8 mouse cellular contexts compared by ENCODE assay signal in genomic region chr11:97399958-97400710, GRCm38 (mm10). TPM values are rescaled to one million over a fixed set of nuclear protein-coding genes. Genes with fewer than 3 reads are reported as not detected.
A peak's percentile ranks its signal among the peaks of the same experiment; 100 is the strongest.
DNase-seq lines count a peak whose midpoint lies in the region; ATAC-seq and TF ChIP-seq lines count a peak whose summit lies in the region.

No protein-coding gene starts in this region.

- 3% methylated on average over 23 of the region's 23 CpGs for WGBS in forebrain, postnatal 0 days
- 3% methylated on average over 23 of the region's 23 CpGs for WGBS in lung, embryonic 15.5 days
- 4% methylated on average over 23 of the region's 23 CpGs for WGBS in thymus, adult 2 months

- peak overlapping the region; percentile 36 for H3K4me3 ChIP-seq in forebrain, postnatal 0 days (ENCODE audit: low read depth, low read length)
- H3K4me3 ChIP-seq in lung, embryonic 15.5 days, result peak overlapping the region; percentile 32
- H3K4me3 ChIP-seq in thymus, adult 2 months (ENCODE audit: control insufficient read depth, insufficient read depth, low read length), result 0 out of 2 replicates have a peak overlapping the region, but pooled peaks have one; percentile 2

- peak overlapping the region; percentile 73 for H3K27ac ChIP-seq in forebrain, postnatal 0 days (ENCODE audit: low read depth, low read length)
- no peak overlapping the region for H3K27ac ChIP-seq in lung, embryonic 15.5 days
- H3K27ac ChIP-seq in thymus, adult 2 months (ENCODE audit: control insufficient read depth, insufficient read depth, low read length), result no peak overlapping the region

- DNase-seq in MEL-GATA-1-ER (ENCODE audit: extremely low read depth, low read depth), result peak; percentile 65
- peak; percentile 85 to 86 for DNase-seq in cerebellum, adult 18-20 months
- peak; percentile 91 for DNase-seq in forebrain, postnatal 0 days
- peak; percentile 88 for DNase-seq in heart, postnatal 4 days
- DNase-seq in layer of hippocampus, adult 8-10 months (ENCODE audit: low spot score in 2 of 2), result peak; percentile 81 to 82
- DNase-seq in ovary, adult 18-20 months (ENCODE audit: low spot score), result peak; percentile 76
- peak; percentile 83 for DNase-seq in thymus, adult 2 months

- no peaks in the 10 kb centered on the region for H3K27me3 ChIP-seq in forebrain, postnatal 0 days (ENCODE audit: insufficient read depth, low read length)
- H3K27me3 ChIP-seq in lung, embryonic 15.5 days, result no peaks in the 10 kb centered on the region; the same call in 1 of the 2 replicates
- H3K27me3 ChIP-seq in thymus, adult 2 months (ENCODE audit: control insufficient read depth, insufficient read depth, low read length), result no peaks in the 10 kb centered on the region

- peak; percentile 95 for TF ChIP-seq CTCF in forebrain, postnatal 0 days (IDR thresholded peaks at IDR 0.05; ENCODE audit: low read depth)
- peak; percentile 94 for TF ChIP-seq CTCF in thymus, adult 2 months (IDR thresholded peaks at IDR 0.05; ENCODE audit: borderline replicate concordance, control insufficient read depth, extremely low read depth, insufficient read depth, low read length, poor library complexity)

- H3K4me1 ChIP-seq in forebrain, postnatal 0 days (ENCODE audit: insufficient read depth), result peaks cover 13% of the 10 kb centered on the region
- H3K4me1 ChIP-seq in lung, embryonic 15.5 days, result peaks cover 19% of the 10 kb centered on the region
- peaks cover 26% of the 10 kb centered on the region for H3K4me1 ChIP-seq in thymus, adult 2 months (replicated peaks; ENCODE audit: control insufficient read depth, insufficient read depth, low read length)

- H3K9me3 ChIP-seq in forebrain, postnatal 0 days (ENCODE audit: low read length), result no peaks in the 10 kb centered on the region
- no peaks in the 10 kb centered on the region for H3K9me3 ChIP-seq in lung, embryonic 15.5 days

- peak; percentile 80 for ATAC-seq in forebrain, postnatal 0 days
- peak; percentile 69 for ATAC-seq in lung, embryonic 15.5 days (ENCODE audit: borderline replicate concordance, extremely low read depth, low FRiP score, low TSS enrichment)

- H3K4me2 ChIP-seq in forebrain, postnatal 0 days (ENCODE audit: low read depth), result peak overlapping the region; percentile 61
- peak overlapping the region; percentile 69 for H3K4me2 ChIP-seq in lung, embryonic 15.5 days

- no peak for TF ChIP-seq POLR2A in thymus, adult 2 months (IDR thresholded peaks at IDR 0.05; ENCODE audit: control insufficient read depth, extremely low read depth, insufficient read depth, low read length, poor library complexity)

- peaks cover 19% of the 10 kb centered on the region for H3K36me3 ChIP-seq in forebrain, postnatal 0 days (ENCODE audit: insufficient read depth)
- H3K36me3 ChIP-seq in lung, embryonic 15.5 days, result peaks cover 3% of the 10 kb centered on the region
- no peaks in the 10 kb centered on the region for H3K36me3 ChIP-seq in thymus, adult 2 months (ENCODE audit: control insufficient read depth, insufficient read depth, low read length)

- peak overlapping the region; percentile 35; the same call in 1 of the 2 replicates for H3K9ac ChIP-seq in forebrain, postnatal 0 days
- no peak overlapping the region for H3K9ac ChIP-seq in lung, embryonic 15.5 days

RNA-seq across cellular contexts. Expression of gene Arhgap23, which starts 15.2 kb away (rescaled TPM):
- total RNA-seq in forebrain, postnatal 0 days (2014; rRNA removed), result 52.7 and 52.9 TPM in 2 replicates
- polyA plus RNA-seq in forebrain, postnatal 0 days (2015; fragmentation: Nextera tagmentation; extraction: Ambion mirVana), result 7.0 and 10.2 TPM in 2 replicates
- total RNA-seq in heart, postnatal 4 days (2021), result 10 to 100 TPM; 51.0 to 52.3 TPM
- 10 to 100 TPM; 75.7 to 83.2 (median 78.4) TPM for total RNA-seq in layer of hippocampus, adult 8-10 months (2022)
- polyA plus RNA-seq in lung, embryonic 15.5 days (2015; fragmentation: Nextera tagmentation; extraction: Ambion mirVana), result 7.0 and 7.4 TPM in 2 replicates
- 13.3 and 18.0 TPM in 2 replicates for polyA plus RNA-seq in thymus, adult 2 months (2012; rRNA removed)

RNA-seq across cellular contexts. Expression of gene Socs7, which starts 37.8 kb away (rescaled TPM):
- 54.9 and 64.3 TPM in 2 replicates for total RNA-seq in forebrain, postnatal 0 days (2014; rRNA removed)
- polyA plus RNA-seq in forebrain, postnatal 0 days (2015; fragmentation: Nextera tagmentation; extraction: Ambion mirVana), result 5.3 and 6.4 TPM in 2 replicates
- 10 to 100 TPM; 24.2 to 28.9 TPM for total RNA-seq in heart, postnatal 4 days (2021)
- total RNA-seq in layer of hippocampus, adult 8-10 months (2022), result 10 to 100 TPM; 71.5 to 89.3 (median 79.6) TPM
- polyA plus RNA-seq in lung, embryonic 15.5 days (2015; fragmentation: Nextera tagmentation; extraction: Ambion mirVana), result 3.4 and 3.6 TPM in 2 replicates
- polyA plus RNA-seq in thymus, adult 2 months (2012; rRNA removed), result 17.3 and 17.8 TPM in 2 replicates

RNA-seq across cellular contexts. Expression of gene Gpr179, which starts 48.3 kb away (rescaled TPM):
- 0.46 and 0.62 TPM in 2 replicates for total RNA-seq in forebrain, postnatal 0 days (2014; rRNA removed)
- polyA plus RNA-seq in forebrain, postnatal 0 days (2015; fragmentation: Nextera tagmentation; extraction: Ambion mirVana), result 0.21 and 0.45 TPM in 2 replicates
- under 1 TPM; 0.05 to 0.17 TPM for total RNA-seq in heart, postnatal 4 days (2021)
- under 1 TPM; 0.14 to 0.59 (median 0.34) TPM for total RNA-seq in layer of hippocampus, adult 8-10 months (2022)
- 0.07 and 0.16 TPM in 2 replicates for polyA plus RNA-seq in lung, embryonic 15.5 days (2015; fragmentation: Nextera tagmentation; extraction: Ambion mirVana)
- 0.54 and 0.70 TPM in 2 replicates for polyA plus RNA-seq in thymus, adult 2 months (2012; rRNA removed)
